Mouse (Mus musculus) bone marrow, adult 2 months (tissue): ENCODE results near the gene Ocm. TPM values are rescaled to one million over a fixed set of nuclear protein-coding genes. Genes with fewer than 3 reads are reported as not detected.

ENCODE experiments used
- H3K27ac ChIP-seq: fragments of 200-500 bp; 2 replicates; pipeline ENCODE4 v1.5.1; 2012; ENCODE audit warnings: low read depth, mild to moderate bottlenecking, control low read depth, inconsistent platforms, low read length; ENCODE audit not compliant: control insufficient read depth, poor library complexity, insufficient read depth
- H3K4me1 ChIP-seq: fragments of 200-500 bp; 2 replicates; pipeline ENCODE4 v1.6.1; 2011; ENCODE audit warnings: low read length; ENCODE audit not compliant: control insufficient read depth, insufficient read depth
- H3K4me3 ChIP-seq: fragments of 200-500 bp; replicated peaks from 2 replicates; pipeline ENCODE3; 2011; ENCODE audit warnings: mild to moderate bottlenecking, low read depth, low read length, control low read depth; ENCODE audit not compliant: control insufficient read depth
- CTCF ChIP-seq: fragments of 200-500 bp; IDR thresholded peaks from 2 replicates; pipeline ENCODE4 v1.5.1; 2011; ENCODE audit warnings: low read length, control low read depth; ENCODE audit not compliant: control insufficient read depth, insufficient read depth
- POLR2A ChIP-seq: fragments of 200-500 bp; IDR thresholded peaks from 2 replicates; pipeline ENCODE4 v1.6.1; 2011; ENCODE audit warnings: low read depth, mild to moderate bottlenecking, control low read depth, low read length, borderline replicate concordance; ENCODE audit not compliant: control insufficient read depth
- WGBS: fragments of 180-500 bp; shearing (Covaris S2); methylation state at CpG from one replicate; pipeline ENCODE4 v1.1.7; 2018; 5-methylcytosine and 5-hydroxymethylcytosine counted together
- polyA plus RNA-seq: library from polyadenylated mRNA; stranded (reverse); fragments of >200 nt; gene quantifications from 2 replicates; pipeline ENCODE4 v1.2.4, GENCODE M21; 2011; ENCODE audit warnings: low replicate concordance; ENCODE audit not compliant: missing spikeins, insufficient read depth, insufficient read length

Ocm gene
- polyA plus RNA-seq, 1 experiment: not detected

- Histone ChIP-seq H3K27ac (peak overlapping the region; percentile 19; the same call in 1 of the 2 replicates), H3K4me3 (no peak overlapping the region), H3K4me1 (peaks cover 4% of the 10 kb centered on the region)
- no peak for TF ChIP-seq POLR2A
- TF ChIP-seq CTCF: no peak
- 82% methylated on average over 11 of the region's 11 CpGs for WGBS
Measured at GRCm38 (mm10) chr5:143976232-143976631, 50.2 kb downstream of the Ocm start.

GRCm38 (mm10) chr5:143975631-143975933 is 50.9 kb downstream of the Ocm start:
- no peak overlapping the region for H3K27ac ChIP-seq
- peaks cover 4% of the 10 kb centered on the region for H3K4me1 ChIP-seq
- H3K4me3 ChIP-seq: no peak overlapping the region
- 19% methylated on average over 2 of the region's 2 CpGs for WGBS
- TF ChIP-seq POLR2A: no peak
- no peak for TF ChIP-seq CTCF

- no peak overlapping the region for H3K4me3 ChIP-seq
- peak overlapping the region; percentile 59 for H3K27ac ChIP-seq
- peaks cover 4% of the 10 kb centered on the region for H3K4me1 ChIP-seq
- 44% methylated on average over 4 of the region's 4 CpGs for WGBS
- TF ChIP-seq POLR2A (peak; percentile 18; the same call in 1 of the 2 replicates), CTCF (peak; percentile 94)
Measured at GRCm38 (mm10) chr5:143974931-143975630, 51.4 kb downstream of the Ocm start.

DNA sequence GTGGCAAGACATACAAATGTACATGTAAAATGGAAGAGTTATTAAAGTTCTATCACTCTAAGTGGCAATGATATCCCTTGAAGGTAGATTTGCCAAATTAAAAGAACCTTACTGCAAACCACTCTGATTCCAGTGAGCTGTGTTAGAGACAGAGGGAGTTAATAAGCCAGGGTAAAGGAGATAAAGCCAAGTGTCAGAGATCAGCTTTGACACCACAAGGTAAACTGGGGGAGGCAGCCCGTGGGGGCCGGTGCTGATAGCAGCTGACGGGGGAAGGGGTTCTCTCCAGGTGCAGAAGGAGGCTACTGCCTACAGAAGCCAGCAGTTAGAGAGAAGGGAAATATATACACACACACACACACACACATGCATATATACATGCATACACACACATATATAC is 53.8 kb downstream of the Ocm start:
- no peak for TF ChIP-seq POLR2A
- no peak for TF ChIP-seq CTCF
- 56% methylated on average over 3 of the region's 3 CpGs for WGBS
- Histone ChIP-seq H3K4me3 (no peak overlapping the region), H3K4me1 (peaks cover 4% of the 10 kb centered on the region), H3K27ac (no peak overlapping the region)

Other genes starting within 250 kb of the Ocm start
- gene Eif2ak1, start 208.9 kb downstream of the Ocm start, polyA plus RNA-seq: 67.6 and 84.5 TPM in 2 replicates
- not detected in 2 replicates for gene Ankrd61, start 129.0 kb downstream of the Ocm start, polyA plus RNA-seq
- 21.8 and 24.3 TPM in 2 replicates for gene Aimp2, start 116.8 kb downstream of the Ocm start, polyA plus RNA-seq
- 10.1 and 10.3 TPM in 2 replicates for gene Pms2, start 116.7 kb downstream of the Ocm start, polyA plus RNA-seq
- gene Gm42421, start 98.5 kb downstream of the Ocm start, polyA plus RNA-seq: 1.5 and 4.5 TPM in 2 replicates
- 1.9 and 4.8 TPM in 2 replicates for gene Rsph10b, start 93.6 kb downstream of the Ocm start, polyA plus RNA-seq
- gene Ccz1, start 11.8 kb downstream of the Ocm start, polyA plus RNA-seq: 29.1 and 44.4 TPM in 2 replicates
- 4.3 and 5.5 TPM in 2 replicates for gene Lmtk2, start 73.8 kb upstream of the Ocm start, polyA plus RNA-seq
- gene Bhlha15, start 163.6 kb upstream of the Ocm start, polyA plus RNA-seq: 0.56 and 0.72 TPM in 2 replicates
- 9.6 and 11.9 TPM in 2 replicates for gene Tecpr1, start 196.9 kb upstream of the Ocm start, polyA plus RNA-seq
- 29.0 and 57.2 TPM in 2 replicates for gene Bri3, start 217.8 kb upstream of the Ocm start, polyA plus RNA-seq